Mouse (Mus musculus) midbrain, embryonic 12.5 days (tissue): ENCODE data around the gene Tulp4. TPM values are rescaled to one million over a fixed set of nuclear protein-coding genes. Genes with fewer than 3 reads are reported as not detected.
A peak's percentile ranks its signal among the peaks of the same experiment; 100 is the strongest.

Experiments used
- ATAC-seq: fragments of 200-750 bp; cut with Nextera tagmentation; 2 replicates; pipeline ENCODE4 v1.8.0; 2017; ENCODE audit warnings: low read depth, moderate TSS enrichment, moderate library complexity; ENCODE audit not compliant: low FRiP score
- H3K27ac ChIP-seq: fragments of 300-500 bp; sonication (generic); replicated peaks from 2 replicates; pipeline ENCODE4 v1.5.1; 2016; ENCODE audit warnings: mild to moderate bottlenecking
- H3K27me3 ChIP-seq: fragments of 300-500 bp; sonication (generic); 2 replicates; pipeline ENCODE4 v1.6.1; 2016; ENCODE audit warnings: mild to moderate bottlenecking
- H3K36me3 ChIP-seq: fragments of 300-500 bp; sonication (generic); 2 replicates; pipeline ENCODE4 v1.6.1; 2016
- H3K4me1 ChIP-seq: fragments of 300-500 bp; sonication (generic); 2 replicates; pipeline ENCODE4 v1.6.1; 2016
- H3K4me2 ChIP-seq: fragments of 300-500 bp; sonication (generic); replicated peaks from 2 replicates; pipeline ENCODE4 v1.6.1; 2016; ENCODE audit warnings: mild to moderate bottlenecking, moderate library complexity
- H3K4me3 ChIP-seq: fragments of 300-500 bp; sonication (generic); 2 replicates; pipeline ENCODE4 v1.5.1; 2016; ENCODE audit warnings: mild to moderate bottlenecking
- H3K9ac ChIP-seq: fragments of 300-500 bp; sonication (generic); replicated peaks from 2 replicates; pipeline ENCODE4 v1.6.1; 2016; ENCODE audit warnings: mild to moderate bottlenecking, moderate library complexity
- H3K9me3 ChIP-seq: fragments of 300-500 bp; sonication (generic); 2 replicates; pipeline ENCODE4 v1.6.1; 2016; ENCODE audit warnings: mild to moderate bottlenecking
- WGBS: fragments of 180-500 bp; shearing (Covaris S2); methylation state at CpG from one replicate; pipeline ENCODE4 v1.1.7; 2016; 5-methylcytosine and 5-hydroxymethylcytosine counted together
- polyA plus RNA-seq: library from polyadenylated mRNA; unstranded; fragments of >200 nt; fragmentation: Nextera tagmentation; extraction: Ambion mirVana; gene quantifications from 2 replicates; pipeline ENCODE4 v1.2.1, GENCODE M21; 2016

Tulp4 gene
- polyA plus RNA-seq, 1 experiment from 2014 or later, result 130 TPM

DNA sequence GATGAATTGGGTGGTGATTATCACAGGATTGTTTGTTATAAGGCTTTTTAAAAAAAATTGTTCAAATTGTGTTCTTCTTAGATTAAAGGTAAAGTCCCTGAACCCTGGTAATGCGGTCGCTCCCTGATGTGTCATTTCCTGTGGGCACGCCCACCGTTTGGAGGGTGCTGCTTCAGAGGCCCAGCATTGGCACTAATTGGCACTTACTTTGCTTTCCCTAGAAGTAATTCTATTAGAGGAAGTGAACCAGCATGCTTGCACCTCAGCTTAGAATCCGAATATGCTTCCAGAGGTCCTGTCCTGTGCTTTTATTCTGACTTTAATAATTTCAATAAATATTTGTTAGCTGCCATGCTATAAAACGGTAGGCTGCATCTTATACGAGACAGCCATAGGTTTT lies 66.2 kb downstream of the Tulp4 start:
- no peaks in the 10 kb centered on the region for H3K27me3 ChIP-seq
- no peak overlapping the region for H3K4me2 ChIP-seq
- H3K9me3 ChIP-seq, result no peaks in the 10 kb centered on the region
- no peak for ATAC-seq
- no peak overlapping the region for H3K9ac ChIP-seq
- H3K4me3 ChIP-seq, result no peak overlapping the region
- peaks cover 7% of the 10 kb centered on the region; the same call in 1 of the 2 replicates for H3K4me1 ChIP-seq
- H3K36me3 ChIP-seq, result peaks cover 12% of the 10 kb centered on the region
- no peak overlapping the region for H3K27ac ChIP-seq
- 90% methylated on average over 7 of the region's 7 CpGs for WGBS

DNA sequence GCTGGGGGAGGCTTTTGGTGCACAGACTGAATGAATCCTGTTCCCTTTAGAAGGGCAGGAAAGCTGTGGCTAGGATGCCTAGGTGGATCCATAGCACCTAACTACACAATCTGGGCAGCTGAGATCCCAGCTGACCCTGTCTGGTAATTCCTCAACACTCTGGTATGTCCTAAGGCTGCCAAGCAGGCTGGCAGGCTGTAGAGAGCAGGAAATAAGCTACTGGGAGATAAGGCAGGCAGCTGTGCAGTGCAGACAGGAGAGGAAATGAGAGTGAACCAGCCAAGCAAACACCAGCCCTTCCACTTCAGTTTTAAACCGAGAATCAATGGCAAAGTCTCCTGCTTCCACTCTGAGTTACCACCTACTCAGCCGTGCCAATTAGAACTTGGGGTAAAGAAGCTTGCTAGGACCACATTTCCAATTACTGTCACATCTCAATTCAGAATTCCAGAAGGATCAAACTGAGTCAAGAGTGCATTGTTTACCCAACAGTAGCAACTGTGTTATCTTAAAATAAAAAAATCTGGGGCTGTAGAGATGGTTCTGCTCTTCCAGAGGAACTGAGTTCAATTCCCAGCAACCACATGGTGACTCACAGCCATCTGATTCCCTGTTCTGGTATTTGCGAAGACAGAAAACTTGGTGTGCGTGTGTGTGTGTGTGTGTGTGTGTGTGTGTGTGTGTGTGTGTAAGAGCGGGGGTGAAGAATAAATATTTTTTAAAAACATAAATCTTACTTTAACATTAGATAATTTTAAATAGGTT lies 66.9 kb downstream of the Tulp4 start:
- Histone ChIP-seq H3K27ac (0 out of 2 replicates have a peak overlapping the region, but pooled peaks have one; percentile 20), H3K36me3 (peaks cover 18% of the 10 kb centered on the region), H3K27me3 (no peaks in the 10 kb centered on the region), H3K4me3 (no peak overlapping the region), H3K9me3 (no peaks in the 10 kb centered on the region), H3K9ac (no peak overlapping the region), H3K4me2 (no peak overlapping the region), H3K4me1 (peaks cover 7% of the 10 kb centered on the region; the same call in 1 of the 2 replicates)
- ATAC-seq, result no peak
- 73% methylated on average over 5 of the region's 5 CpGs for WGBS

DNA sequence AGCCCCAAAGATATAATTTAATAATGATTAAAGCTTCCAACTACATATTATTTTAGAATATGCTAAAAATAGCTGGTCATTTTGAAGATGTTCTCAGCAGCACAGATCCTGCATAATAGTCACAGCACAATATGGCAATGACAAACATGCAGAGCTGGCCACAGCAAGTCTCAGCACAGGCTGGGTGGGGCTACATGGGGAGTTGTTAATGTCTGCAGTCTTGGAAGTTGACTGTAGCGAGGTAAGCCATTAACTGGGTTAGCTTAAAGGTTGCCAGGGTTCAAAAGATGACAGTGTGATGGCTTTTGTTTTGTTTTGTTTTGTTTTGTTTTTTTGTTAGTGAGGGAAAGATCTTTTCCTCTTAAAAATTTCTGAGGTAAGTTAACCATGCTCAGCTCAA lies 68.3 kb downstream of the Tulp4 start:
- Histone ChIP-seq H3K4me1 (peaks cover 9% of the 10 kb centered on the region; the same call in 1 of the 2 replicates), H3K27ac (no peak overlapping the region), H3K9ac (no peak overlapping the region), H3K27me3 (no peaks in the 10 kb centered on the region), H3K4me2 (no peak overlapping the region), H3K4me3 (no peak overlapping the region), H3K9me3 (no peaks in the 10 kb centered on the region), H3K36me3 (peaks cover 21% of the 10 kb centered on the region)
- ATAC-seq, result no peak
- 90% methylated on average over 1 of the region's 1 CpGs for WGBS

DNA sequence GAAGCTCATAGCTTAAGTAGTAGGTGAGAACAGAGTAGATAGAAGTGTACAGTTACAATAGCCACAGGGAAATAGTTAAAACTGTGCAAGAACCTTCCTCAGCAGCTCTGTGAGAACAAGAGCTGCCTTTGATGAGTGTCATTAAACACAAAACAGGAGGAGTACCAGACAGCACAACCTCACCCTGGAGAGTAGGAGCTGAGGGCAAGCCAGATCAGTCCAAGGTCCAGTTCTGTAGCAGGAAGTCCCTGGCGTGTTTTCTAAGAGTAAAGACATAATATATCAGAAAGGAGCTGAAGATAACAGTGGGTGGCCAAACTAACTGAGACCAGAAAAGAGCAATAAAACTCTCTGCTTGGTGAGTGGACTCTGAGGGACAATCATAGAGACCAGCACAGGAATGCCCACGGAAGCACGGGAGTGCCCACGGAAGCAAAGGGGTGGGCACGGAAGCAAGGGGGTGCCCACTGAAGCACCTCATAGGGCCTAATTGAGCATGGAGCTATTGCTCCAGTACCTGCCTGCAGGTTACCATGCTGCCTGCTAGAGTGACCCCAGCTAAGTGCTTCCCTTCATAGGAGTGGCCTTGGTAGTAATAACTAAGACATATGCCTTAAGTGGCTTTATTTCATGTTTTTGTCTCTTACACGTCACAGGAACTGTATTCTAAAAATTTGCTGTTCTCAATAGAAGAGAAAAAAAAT lies 72.5 kb downstream of the Tulp4 start:
- H3K27ac ChIP-seq, result no peak overlapping the region
- H3K27me3 ChIP-seq, result no peaks in the 10 kb centered on the region
- 89% methylated on average over 6 of the region's 6 CpGs for WGBS
- no peak overlapping the region for H3K4me2 ChIP-seq
- H3K9me3 ChIP-seq, result no peaks in the 10 kb centered on the region
- H3K9ac ChIP-seq, result no peak overlapping the region
- peaks cover 26% of the 10 kb centered on the region for H3K36me3 ChIP-seq
- no peak overlapping the region for H3K4me3 ChIP-seq
- no peak for ATAC-seq
- H3K4me1 ChIP-seq, result 0 out of 2 replicates have a peak, but pooled peaks cover 2% of the 10 kb centered on the region

GRCm38 (mm10) chr17:6179389-6179788 lies 73.2 kb downstream of the Tulp4 start:
- H3K9ac ChIP-seq, result no peak overlapping the region
- no peak overlapping the region for H3K4me2 ChIP-seq
- peaks cover 26% of the 10 kb centered on the region for H3K36me3 ChIP-seq
- no peaks in the 10 kb centered on the region for H3K27me3 ChIP-seq
- no peak for ATAC-seq
- H3K9me3 ChIP-seq, result no peaks in the 10 kb centered on the region
- H3K27ac ChIP-seq, result no peak overlapping the region
- 68% methylated on average over 4 of the region's 4 CpGs for WGBS
- H3K4me3 ChIP-seq, result no peak overlapping the region
- H3K4me1 ChIP-seq, result 0 out of 2 replicates have a peak, but pooled peaks cover 2% of the 10 kb centered on the region

DNA sequence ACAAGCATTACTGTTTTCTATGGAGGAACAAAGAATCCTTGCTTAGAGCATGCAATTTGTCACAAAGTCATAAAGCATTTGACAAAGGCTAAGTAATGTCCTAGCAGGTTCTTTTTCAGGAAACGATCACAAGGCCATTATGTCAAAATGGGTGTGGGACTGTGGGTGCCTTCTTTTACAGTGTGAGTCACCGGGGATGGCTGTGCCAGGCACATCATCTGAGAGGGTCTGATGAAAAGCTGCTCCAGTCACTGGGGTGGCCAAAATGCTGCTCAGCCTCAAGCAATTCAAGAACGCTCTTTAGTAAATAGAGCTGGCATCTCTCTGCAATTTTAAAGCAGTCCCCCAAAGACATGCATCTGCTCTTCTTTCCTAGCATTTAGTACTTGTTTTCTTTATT lies 74.2 kb downstream of the Tulp4 start:
- H3K36me3 ChIP-seq, result peaks cover 32% of the 10 kb centered on the region
- no peak overlapping the region for H3K27ac ChIP-seq
- H3K9ac ChIP-seq, result no peak overlapping the region
- no peaks in the 10 kb centered on the region for H3K9me3 ChIP-seq
- no peaks in the 10 kb centered on the region for H3K27me3 ChIP-seq
- 93% methylated on average over 3 of the region's 3 CpGs for WGBS
- no peak overlapping the region for H3K4me3 ChIP-seq
- ATAC-seq, result no peak
- 0 out of 2 replicates have a peak, but pooled peaks cover 2% of the 10 kb centered on the region for H3K4me1 ChIP-seq
- no peak overlapping the region for H3K4me2 ChIP-seq

- ATAC-seq, result no peak
- Histone ChIP-seq H3K4me3 (no peak overlapping the region), H3K27me3 (no peaks in the 10 kb centered on the region), H3K4me2 (no peak overlapping the region), H3K4me1 (0 out of 2 replicates have a peak, but pooled peaks cover 2% of the 10 kb centered on the region), H3K9me3 (no peaks in the 10 kb centered on the region), H3K27ac (no peak overlapping the region), H3K9ac (no peak overlapping the region), H3K36me3 (peaks cover 40% of the 10 kb centered on the region)
- WGBS, result 78% methylated on average over 4 of the region's 4 CpGs
Observed at GRCm38 (mm10) chr17:6182715-6183114, 76.5 kb downstream of the Tulp4 start.

DNA sequence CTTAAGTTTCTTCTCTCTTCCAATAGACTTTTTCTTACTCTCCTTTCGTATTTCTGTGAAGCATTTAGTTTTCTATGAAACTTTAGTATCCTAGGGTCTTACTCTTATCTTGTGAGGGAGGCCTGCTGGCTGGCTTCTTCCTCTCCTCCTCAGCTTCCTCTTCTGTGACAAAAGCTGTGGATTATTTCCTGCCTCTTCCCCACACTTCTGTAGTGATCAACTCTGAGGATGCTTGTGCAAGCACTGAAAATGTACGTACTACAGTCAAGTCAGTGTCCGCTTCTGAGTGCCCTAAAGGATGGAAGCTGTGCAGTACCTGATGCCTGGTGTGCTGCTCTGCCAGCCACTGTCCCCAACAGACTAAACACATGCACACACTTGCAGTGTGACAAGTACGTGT lies 80.4 kb downstream of the Tulp4 start:
- no peaks in the 10 kb centered on the region for H3K27me3 ChIP-seq
- H3K27ac ChIP-seq, result no peak overlapping the region
- no peak overlapping the region for H3K9ac ChIP-seq
- WGBS, result 96% methylated on average over 4 of the region's 4 CpGs
- no peak overlapping the region for H3K4me2 ChIP-seq
- H3K4me3 ChIP-seq, result no peak overlapping the region
- no peak for ATAC-seq
- H3K36me3 ChIP-seq, result peaks cover 48% of the 10 kb centered on the region
- H3K9me3 ChIP-seq, result no peaks in the 10 kb centered on the region
- no peaks in the 10 kb centered on the region for H3K4me1 ChIP-seq

DNA sequence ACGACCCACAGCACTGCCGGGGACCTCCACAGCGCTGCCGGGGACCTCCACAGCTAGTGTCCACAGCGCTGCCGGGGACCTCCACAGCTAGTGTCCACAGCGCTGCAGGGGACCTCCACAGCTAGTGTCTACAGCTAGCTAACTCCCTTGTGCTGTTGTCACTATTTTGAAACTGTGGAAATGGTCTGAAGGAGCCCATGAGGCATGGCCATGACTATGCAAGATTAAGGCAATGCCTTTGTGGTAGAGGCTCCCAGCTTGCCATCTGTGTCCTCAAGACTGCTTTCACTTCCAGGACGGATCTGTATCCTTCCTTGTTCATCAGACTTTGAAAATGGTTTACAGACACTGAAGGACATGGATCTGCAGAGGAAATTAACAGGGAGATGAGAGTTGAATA lies 80.9 kb downstream of the Tulp4 start:
- Histone ChIP-seq H3K36me3 (peaks cover 54% of the 10 kb centered on the region), H3K9me3 (no peaks in the 10 kb centered on the region), H3K27me3 (no peaks in the 10 kb centered on the region), H3K9ac (no peak overlapping the region), H3K27ac (no peak overlapping the region), H3K4me1 (no peaks in the 10 kb centered on the region), H3K4me3 (no peak overlapping the region), H3K4me2 (no peak overlapping the region)
- ATAC-seq, result no peak
- 95% methylated on average over 8 of the region's 8 CpGs for whole genome bisulfite sequencing

GRCm38 (mm10) chr17:6189207-6189606 lies 83.0 kb downstream of the Tulp4 start:
- H3K9ac ChIP-seq, result no peak overlapping the region
- H3K27me3 ChIP-seq, result no peaks in the 10 kb centered on the region
- no peaks in the 10 kb centered on the region for H3K9me3 ChIP-seq
- H3K4me1 ChIP-seq, result no peaks in the 10 kb centered on the region
- no peak overlapping the region for H3K27ac ChIP-seq
- H3K36me3 ChIP-seq, result peaks cover 68% of the 10 kb centered on the region
- no peak for ATAC-seq
- 92% methylated on average over 5 of the region's 5 CpGs for WGBS
- H3K4me3 ChIP-seq, result no peak overlapping the region
- H3K4me2 ChIP-seq, result no peak overlapping the region

DNA sequence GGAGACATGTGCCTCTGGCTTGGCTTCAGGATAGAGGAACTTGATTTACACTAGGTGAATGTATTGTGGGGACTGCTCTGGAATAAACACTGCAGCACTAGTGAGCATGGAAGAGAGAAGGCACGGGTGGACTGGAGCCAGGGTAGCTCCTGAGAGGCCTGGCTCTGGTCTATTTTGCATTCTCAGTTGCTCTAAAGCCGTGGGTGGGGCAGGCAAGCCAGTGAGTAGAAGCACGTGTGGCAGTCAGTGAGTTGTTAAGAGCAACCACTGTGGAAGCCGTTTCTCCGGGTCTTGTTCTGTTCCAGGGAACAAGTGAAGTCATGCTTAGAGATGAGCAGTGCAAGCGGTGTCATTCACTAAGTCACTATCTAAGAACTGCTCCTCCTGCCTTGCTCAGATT lies 86.0 kb downstream of the Tulp4 start:
- no peak for ATAC-seq
- H3K4me3 ChIP-seq, result no peak overlapping the region
- no peak overlapping the region for H3K4me2 ChIP-seq
- no peaks in the 10 kb centered on the region for H3K27me3 ChIP-seq
- H3K36me3 ChIP-seq, result peaks cover 50% of the 10 kb centered on the region
- no peaks in the 10 kb centered on the region for H3K4me1 ChIP-seq
- H3K27ac ChIP-seq, result no peak overlapping the region
- H3K9me3 ChIP-seq, result no peaks in the 10 kb centered on the region
- H3K9ac ChIP-seq, result no peak overlapping the region
- WGBS, result 89% methylated on average over 6 of the region's 6 CpGs

DNA sequence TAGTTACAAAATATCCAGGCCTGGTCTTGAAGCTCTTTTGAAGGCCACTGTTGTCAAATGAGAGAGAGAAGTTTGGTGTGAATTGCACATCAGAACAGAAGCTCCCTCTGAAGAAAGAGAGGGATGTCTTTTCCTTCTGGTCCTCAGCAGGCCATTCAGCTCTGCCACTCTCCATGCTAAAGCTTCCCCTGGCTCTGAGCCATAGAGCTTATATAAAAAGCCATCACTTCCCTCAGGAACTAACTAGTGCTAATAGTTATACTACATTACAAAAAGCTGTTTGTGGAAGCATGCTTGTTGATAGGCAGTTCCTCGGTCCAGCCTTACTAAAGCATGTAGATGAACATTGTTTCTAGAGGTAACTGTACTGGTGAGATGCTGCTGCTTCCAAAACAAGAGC lies 89.2 kb downstream of the Tulp4 start:
- no peaks in the 10 kb centered on the region for H3K4me1 ChIP-seq
- no peak overlapping the region for H3K4me2 ChIP-seq
- H3K27ac ChIP-seq, result no peak overlapping the region
- WGBS, result 89% methylated on average over 1 of the region's 1 CpGs
- no peak overlapping the region for H3K4me3 ChIP-seq
- no peak for ATAC-seq
- peaks cover 45% of the 10 kb centered on the region for H3K36me3 ChIP-seq
- no peaks in the 10 kb centered on the region for H3K27me3 ChIP-seq
- no peak overlapping the region for H3K9ac ChIP-seq
- H3K9me3 ChIP-seq, result no peaks in the 10 kb centered on the region
